Mouse (Mus musculus) naive thymus-derived CD4-positive, alpha-beta T cell, adult 2 months (primary cell): ENCODE data around the gene Map4.

ENCODE experiments used
- DNase-seq: peaks from one replicate; pipeline ENCODE4 v3.0.0-alpha.2; 2011; ENCODE audit warnings: low read depth

Gene Map4

GRCm38 (mm10) chr9:110131525-110132197 is 200.4 kb downstream of the Map4 start:
- DNase-seq = peak; percentile 99

DNA sequence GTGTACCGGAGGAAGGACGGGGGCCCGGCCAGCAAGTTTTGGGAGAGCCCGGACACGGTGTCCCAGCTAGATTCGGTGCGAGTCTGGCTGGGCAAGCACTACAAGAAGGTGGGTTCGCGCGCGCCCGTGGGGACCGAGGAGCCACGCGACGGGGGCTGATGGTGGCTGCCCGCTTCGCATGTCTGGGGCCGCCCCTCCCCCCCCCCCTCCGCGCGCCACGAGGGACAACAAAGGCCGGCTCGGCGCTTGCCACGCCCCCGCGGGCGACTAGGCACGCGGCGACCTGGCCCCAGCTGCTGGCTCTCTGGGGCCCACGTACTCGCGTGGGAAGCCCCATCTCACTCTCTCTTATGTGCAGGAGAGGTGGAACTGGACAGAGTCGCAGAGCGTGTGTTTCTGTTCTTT is 200.9 kb downstream of the Map4 start:
- peak; percentile 81 for DNase-seq

- DNase-seq = no peak
These were observed 201.7 kb downstream of the Map4 start for GRCm38 (mm10) chr9:110132921-110133320.
